24 mouse cellular contexts compared by ENCODE assay signal in genomic region chr16:33818413-33819165, GRCm38 (mm10). TPM values are rescaled to one million over a fixed set of nuclear protein-coding genes. Genes with fewer than 3 reads are reported as not detected.
DNase-seq lines count a peak whose midpoint lies in the region; ATAC-seq lines count a peak whose summit lies in the region.
"Had no signal": no experiment of that assay in that cellular context is flagged by ENCODE, and none has a peak within 500 bp of the region (broad histone marks: within the 10 kb centered on the region; RNA-seq: fewer than 3 reads in every experiment).

No protein-coding gene starts in this region.

- peaks cover 5% of the 10 kb centered on the region; the same call in 1 of the 2 replicates for H3K27me3 ChIP-seq in forebrain, embryonic 15.5 days
- H3K27me3 ChIP-seq: Patski had no signal

- no peak for ATAC-seq in forebrain, embryonic 15.5 days (replicated peaks)
- ATAC-seq: activated CD4-positive, CD25-positive, alpha-beta regulatory T cell, adult 4 months; CD4-positive, CD25-positive, alpha-beta regulatory T cell, adult 4 months; Patski had no signal

- H3K9ac ChIP-seq in forebrain, embryonic 15.5 days (replicated peaks) = no peak overlapping the region

- H3K4me1 ChIP-seq in forebrain, embryonic 15.5 days = no peaks in the 10 kb centered on the region

- H3K36me3 ChIP-seq in forebrain, embryonic 15.5 days = no peaks in the 10 kb centered on the region
- H3K36me3 ChIP-seq: G1E had no signal

- H3K4me3 ChIP-seq in forebrain, embryonic 15.5 days = no peak overlapping the region

- WGBS in forebrain, embryonic 15.5 days = 95% methylated on average over 7 of the region's 7 CpGs

- no peak overlapping the region for H3K27ac ChIP-seq in forebrain, embryonic 15.5 days (replicated peaks)

- H3K4me2 ChIP-seq in forebrain, embryonic 15.5 days (replicated peaks) = no peak overlapping the region

- DNase-seq in ES-CJ7 (ENCODE audit: low read depth, low spot score) (peak; percentile 89), R1 (ENCODE audit: low read depth, low spot score) (peak; percentile 78), ZHBTc4 (ENCODE audit: low read depth, low spot score) (peak; percentile 92)
- DNase-seq in adrenal gland, postnatal 25 days = no peak
- DNase-seq in B cell, adult 2 months = no peak
- DNase-seq: adrenal gland, adult 2 months; adrenal gland, adult 8-10 months; adrenal gland, postnatal 10 days; adrenal gland, postnatal 14 days; adrenal gland, postnatal 36 days; cerebellum, adult 11 months; cerebellum, adult 11-12 months; cerebellum, adult 18-20 months; cerebellum, adult 2 months; cerebellum, adult 8-10 months; cerebellum, adult 9-10 months; cerebellum, adult 9-11 months had no signal

- no peaks in the 10 kb centered on the region for H3K9me3 ChIP-seq in forebrain, embryonic 15.5 days

RNA-seq across cellular contexts. Expression of gene Itgb5, which starts 10.9 kb away (rescaled TPM):
- 159 and 212 TPM in 2 replicates for total RNA-seq in adrenal gland, postnatal 25 days (2021)
- polyA plus RNA-seq in forebrain, embryonic 15.5 days (2015; fragmentation: Nextera tagmentation; extraction: Ambion mirVana) = 10.6 and 13.3 TPM in 2 replicates

RNA-seq across cellular contexts. Expression of gene Muc13, which starts 24.8 kb away (rescaled TPM):
- total RNA-seq in adrenal gland, postnatal 25 days (2021) = not detected in 2 replicates
- polyA plus RNA-seq in forebrain, embryonic 15.5 days (2015; fragmentation: Nextera tagmentation; extraction: Ambion mirVana) = not detected in 2 replicates
- total RNA-seq: adrenal gland, adult 18-20 months; adrenal gland, adult 2 months; adrenal gland, postnatal 36 days; CH12.LX had no signal
- polyA plus RNA-seq: Patski had no signal

Comparison
In these comparisons a context has a peak if more than half of its experiments do, and no peak if none do; other contexts are left out.
1. DNase-seq: peak in ES-CJ7 (single experiment), R1 (single experiment) and ZHBTc4 (single experiment); none in adrenal gland, postnatal 25 days (single experiment) and B cell, adult 2 months (0 of 2).